Mouse (Mus musculus): ENCODE measurements around the gene 1700018B08Rik. TPM values are rescaled to one million over a fixed set of nuclear protein-coding genes. Genes with fewer than 3 reads are reported as not detected.

Gene 1700018B08Rik
- polyA plus RNA-seq, 1 experiment from 2014 or later = not detected

DNA sequence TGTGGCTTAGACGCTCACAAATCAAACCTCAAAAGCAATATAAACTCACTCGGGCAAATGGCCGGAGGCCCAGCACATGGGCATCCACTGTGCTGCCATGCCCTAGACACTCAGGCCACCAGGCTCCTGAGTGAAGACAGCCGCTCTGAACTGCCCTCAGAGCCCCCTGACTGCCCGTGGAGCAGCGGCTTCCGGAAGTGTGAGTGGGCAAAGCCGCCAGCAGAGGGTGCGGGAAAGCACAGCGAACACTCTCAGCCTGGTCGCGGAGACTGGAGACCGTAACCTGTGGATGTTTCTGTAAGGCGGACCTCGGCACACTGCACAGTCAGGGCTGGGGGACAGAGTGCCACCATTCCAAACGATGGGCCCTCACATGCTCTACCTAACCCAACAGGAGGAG, 14.4 kb upstream of the 1700018B08Rik start:
- Histone ChIP-seq H3K4me1 (peaks cover 12% of the 10 kb centered on the region; the same call in 1 of the 2 replicates), H3K36me3 (replicated peaks) (peaks cover 67% of the 10 kb centered on the region), H3K27ac (no peak overlapping the region), H3K9me3 (no peaks in the 10 kb centered on the region), H3K4me3 (no peak overlapping the region), H3K27me3 (ENCODE audit: poor library complexity, severe bottlenecking) (no peaks in the 10 kb centered on the region)
- WGBS = 91% methylated on average over 16 of the region's 16 CpGs
- no peak for DNase-seq (ENCODE audit: extremely low spot score, low spot score)

- Histone ChIP-seq H3K9me3 (no peaks in the 10 kb centered on the region), H3K27me3 (ENCODE audit: poor library complexity, severe bottlenecking) (no peaks in the 10 kb centered on the region), H3K36me3 (replicated peaks) (peaks cover 75% of the 10 kb centered on the region), H3K4me1 (0 out of 2 replicates have a peak, but pooled peaks cover 4% of the 10 kb centered on the region), H3K4me3 (no peak overlapping the region), H3K27ac (no peak overlapping the region)
- DNase-seq (ENCODE audit: extremely low spot score, low spot score) = no peak
- WGBS = 91% methylated on average over 11 of the region's 11 CpGs
Observed at GRCm38 (mm10) chr8:121557746-121558145, 13.6 kb upstream of the 1700018B08Rik start.

DNA sequence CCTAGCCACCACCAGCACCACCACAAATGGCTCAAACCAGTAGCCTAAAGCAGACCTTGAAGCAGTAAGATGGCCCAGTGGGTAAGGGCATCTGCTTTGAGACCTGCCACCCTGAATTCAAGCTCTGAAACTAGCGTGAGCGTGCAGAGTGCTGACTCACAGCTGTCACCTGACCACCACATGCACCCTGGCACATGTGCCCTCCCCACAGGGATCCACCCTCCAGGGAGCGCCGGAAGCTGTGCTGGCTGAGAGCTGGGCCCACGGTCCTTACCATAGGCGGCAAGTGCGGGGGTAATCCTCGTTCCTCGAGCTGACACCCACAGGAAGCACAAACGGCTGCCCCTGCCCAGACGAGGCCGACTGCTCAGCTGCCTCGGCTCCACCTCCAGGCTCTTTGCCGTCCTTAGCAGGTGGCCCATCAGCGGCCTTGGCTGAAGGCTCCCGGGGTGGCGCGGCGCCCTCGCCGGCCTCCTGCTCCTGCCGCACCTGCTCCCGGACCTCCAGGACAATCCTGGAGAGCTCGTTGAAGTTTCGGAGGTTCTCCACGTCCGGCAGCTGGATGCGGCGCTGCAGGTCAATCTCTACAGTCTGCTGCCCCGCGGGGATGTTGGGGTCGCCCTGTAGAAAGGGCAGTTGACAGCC, 9.8 kb upstream of the 1700018B08Rik start:
- peaks cover 86% of the 10 kb centered on the region for H3K36me3 ChIP-seq (replicated peaks)
- WGBS = 96% methylated on average over 32 of the region's 32 CpGs

GRCm38 (mm10) chr8:121552506-121552905, 8.4 kb upstream of the 1700018B08Rik start:
- Histone ChIP-seq H3K4me1 (peaks cover 4% of the 10 kb centered on the region; the same call in 1 of the 2 replicates), H3K9me3 (no peaks in the 10 kb centered on the region), H3K4me3 (no peak overlapping the region), H3K27me3 (ENCODE audit: poor library complexity, severe bottlenecking) (no peaks in the 10 kb centered on the region), H3K27ac (no peak overlapping the region), H3K36me3 (replicated peaks) (peaks cover 72% of the 10 kb centered on the region)
- DNase-seq (ENCODE audit: extremely low spot score, low spot score) = no peak
- 97% methylated on average over 9 of the region's 9 CpGs for WGBS

More for the DNA sequence above, 9.8 kb upstream of the 1700018B08Rik start:
- H3K9me3 ChIP-seq = no peaks in the 10 kb centered on the region
- no peaks in the 10 kb centered on the region for H3K27me3 ChIP-seq (ENCODE audit: poor library complexity, severe bottlenecking)
- H3K4me3 ChIP-seq = no peak overlapping the region
- H3K4me1 ChIP-seq = peaks cover 4% of the 10 kb centered on the region; the same call in 1 of the 2 replicates
- DNase-seq (ENCODE audit: extremely low spot score, low spot score) = no peak
- no peak overlapping the region for H3K27ac ChIP-seq

- WGBS = 73% methylated on average over 24 of the region's 24 CpGs
- Histone ChIP-seq H3K4me3 (no peak overlapping the region), H3K27me3 (ENCODE audit: poor library complexity, severe bottlenecking) (no peaks in the 10 kb centered on the region), H3K9me3 (no peaks in the 10 kb centered on the region), H3K4me1 (peaks cover 4% of the 10 kb centered on the region; the same call in 1 of the 2 replicates), H3K27ac (no peak overlapping the region), H3K36me3 (replicated peaks) (peaks cover 67% of the 10 kb centered on the region)
- DNase-seq (ENCODE audit: extremely low spot score, low spot score) = no peak
Observed at GRCm38 (mm10) chr8:121551065-121551985, 7.2 kb upstream of the 1700018B08Rik start.

DNA sequence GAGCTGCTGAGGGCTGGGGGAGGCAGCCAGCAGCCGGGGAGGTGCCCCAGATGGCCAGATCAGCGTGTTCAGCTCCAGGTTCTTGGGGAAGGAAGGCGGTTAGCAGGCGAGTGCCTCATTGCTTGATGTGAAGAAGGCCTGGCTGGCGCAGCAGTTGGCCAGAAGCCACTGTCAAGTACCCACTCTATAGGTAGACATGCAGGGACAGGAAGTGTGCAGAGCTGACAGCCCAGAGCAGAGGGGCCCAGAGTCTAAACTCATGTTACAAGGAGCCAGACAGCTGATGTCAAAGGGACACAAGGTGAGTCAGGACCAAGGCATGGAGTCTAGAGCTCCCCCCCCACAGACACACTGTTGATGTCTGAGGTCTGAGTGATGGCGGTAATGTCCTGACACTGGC, 5.9 kb upstream of the 1700018B08Rik start:
- peaks cover 4% of the 10 kb centered on the region; the same call in 1 of the 2 replicates for H3K4me1 ChIP-seq
- H3K27me3 ChIP-seq (ENCODE audit: poor library complexity, severe bottlenecking) = no peaks in the 10 kb centered on the region
- H3K9me3 ChIP-seq = no peaks in the 10 kb centered on the region
- no peak for DNase-seq (ENCODE audit: extremely low spot score, low spot score)
- no peak overlapping the region for H3K27ac ChIP-seq
- H3K4me3 ChIP-seq = no peak overlapping the region
- H3K36me3 ChIP-seq (replicated peaks) = peaks cover 57% of the 10 kb centered on the region
- 93% methylated on average over 6 of the region's 6 CpGs for WGBS

DNA sequence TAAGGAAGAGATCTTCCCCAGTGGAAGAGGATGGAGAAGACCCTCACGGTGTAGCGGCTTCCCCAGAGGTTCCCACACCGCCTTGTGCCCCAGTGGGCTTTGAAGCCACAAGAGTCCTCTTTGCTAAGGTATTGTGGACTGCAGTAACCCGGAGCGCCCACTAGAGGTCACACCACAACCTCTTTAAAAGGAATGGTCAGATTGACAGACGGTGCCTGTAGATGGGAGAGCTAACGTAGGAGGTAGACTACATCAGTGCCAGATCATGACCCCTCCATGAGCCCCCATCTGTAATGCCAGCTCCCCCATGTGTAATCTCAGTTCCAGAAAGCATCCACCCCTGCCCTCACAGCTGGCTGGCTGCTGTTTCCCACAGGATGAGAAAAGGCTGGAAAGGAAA, 3.0 kb upstream of the 1700018B08Rik start:
- no peaks in the 10 kb centered on the region for H3K27me3 ChIP-seq (ENCODE audit: poor library complexity, severe bottlenecking)
- H3K4me3 ChIP-seq = no peak overlapping the region
- H3K9me3 ChIP-seq = peaks cover 2% of the 10 kb centered on the region; the same call in 1 of the 2 replicates
- peaks cover 4% of the 10 kb centered on the region; the same call in 1 of the 2 replicates for H3K4me1 ChIP-seq
- peak; percentile 80 for DNase-seq (ENCODE audit: extremely low spot score, low spot score)
- peaks cover 28% of the 10 kb centered on the region for H3K36me3 ChIP-seq (replicated peaks)
- 13% methylated on average over 7 of the region's 7 CpGs for WGBS
- no peak overlapping the region for H3K27ac ChIP-seq

- H3K9me3 ChIP-seq = peaks cover 9% of the 10 kb centered on the region
- no peak overlapping the region for H3K4me3 ChIP-seq
- H3K4me1 ChIP-seq = no peaks in the 10 kb centered on the region
- peaks cover 6% of the 10 kb centered on the region for H3K36me3 ChIP-seq (replicated peaks)
- no peak overlapping the region for H3K27ac ChIP-seq
- WGBS = 81% methylated on average over 11 of the region's 11 CpGs
- H3K27me3 ChIP-seq (ENCODE audit: poor library complexity, severe bottlenecking) = peaks cover 3% of the 10 kb centered on the region; the same call in 1 of the 2 replicates
- no peak for DNase-seq (ENCODE audit: extremely low spot score, low spot score)
Observed at GRCm38 (mm10) chr8:121544936-121545335, 816 bp upstream of the 1700018B08Rik start.

GRCm38 (mm10) chr8:121542901-121543300, 1.2 kb downstream of the 1700018B08Rik start:
- Histone ChIP-seq H3K27me3 (ENCODE audit: poor library complexity, severe bottlenecking) (peaks cover 6% of the 10 kb centered on the region; the same call in 1 of the 2 replicates), H3K27ac (no peak overlapping the region), H3K36me3 (replicated peaks) (no peaks in the 10 kb centered on the region), H3K4me3 (no peak overlapping the region), H3K9me3 (peaks cover 9% of the 10 kb centered on the region), H3K4me1 (no peaks in the 10 kb centered on the region)
- 73% methylated on average over 13 of the region's 13 CpGs for whole genome bisulfite sequencing
- DNase-seq (ENCODE audit: extremely low spot score, low spot score) = no peak

- 84% methylated on average over 19 of the region's 19 CpGs for WGBS
- no peak for DNase-seq (ENCODE audit: extremely low spot score, low spot score)
Observed at GRCm38 (mm10) chr8:121541862-121542261, 2.3 kb downstream of the 1700018B08Rik start.

DNA sequence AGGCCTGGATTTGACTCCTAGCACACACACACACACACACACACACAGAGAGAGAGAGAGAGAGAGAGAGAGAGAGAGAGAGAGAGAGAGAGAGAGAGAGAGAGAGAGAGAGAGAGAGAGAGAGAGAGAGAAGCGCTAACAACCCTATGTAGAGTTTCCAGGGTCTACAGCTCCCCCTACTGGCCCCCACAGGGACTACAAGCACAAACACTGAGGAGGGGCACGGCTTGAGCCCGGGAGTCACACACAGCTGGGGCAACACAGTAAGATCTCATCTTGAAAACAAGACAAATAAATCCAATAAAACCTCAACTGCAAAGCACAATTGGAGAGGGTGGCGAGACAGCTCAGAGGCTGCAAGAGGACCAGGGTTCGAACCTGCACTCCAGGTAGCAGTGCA, 11.7 kb downstream of the 1700018B08Rik start:
- 49% methylated on average over 5 of the region's 5 CpGs for WGBS
- Histone ChIP-seq H3K36me3 (replicated peaks) (no peaks in the 10 kb centered on the region), H3K27ac (no peak overlapping the region), H3K27me3 (ENCODE audit: poor library complexity, severe bottlenecking) (peaks cover 7% of the 10 kb centered on the region; the same call in 1 of the 2 replicates), H3K4me3 (no peak overlapping the region), H3K4me1 (no peaks in the 10 kb centered on the region; the same call in 1 of the 2 replicates), H3K9me3 (no peaks in the 10 kb centered on the region)
- DNase-seq (ENCODE audit: extremely low spot score, low spot score) = peak; percentile 65

More at GRCm38 (mm10) chr8:121541862-121542261, 2.3 kb downstream of the 1700018B08Rik start:
- no peak overlapping the region for H3K4me3 ChIP-seq
- H3K4me1 ChIP-seq = no peaks in the 10 kb centered on the region
- peaks cover 9% of the 10 kb centered on the region for H3K9me3 ChIP-seq
- H3K27me3 ChIP-seq (ENCODE audit: poor library complexity, severe bottlenecking) = peaks cover 6% of the 10 kb centered on the region; the same call in 1 of the 2 replicates
- H3K27ac ChIP-seq = no peak overlapping the region
- no peaks in the 10 kb centered on the region for H3K36me3 ChIP-seq (replicated peaks)

- Histone ChIP-seq H3K27me3 (ENCODE audit: poor library complexity, severe bottlenecking) (peaks cover 7% of the 10 kb centered on the region; the same call in 1 of the 2 replicates), H3K4me1 (peaks cover 5% of the 10 kb centered on the region; the same call in 1 of the 2 replicates), H3K9me3 (no peaks in the 10 kb centered on the region), H3K36me3 (replicated peaks) (no peaks in the 10 kb centered on the region), H3K27ac (no peak overlapping the region), H3K4me3 (no peak overlapping the region)
- DNase-seq (ENCODE audit: extremely low spot score, low spot score) = no peak
- 82% methylated on average over 10 of the region's 10 CpGs for WGBS
Observed at GRCm38 (mm10) chr8:121530639-121531038, 13.5 kb downstream of the 1700018B08Rik start.

Data from forebrain, embryonic 10.5 days (tissue).